Mouse (Mus musculus): ENCODE measurements around the gene B3gnt8. TPM values are rescaled to one million over a fixed set of nuclear protein-coding genes. Genes with fewer than 3 reads are reported as not detected.

B3gnt8 gene
- polyA plus RNA-seq, 1 experiment from 2014 or later, result 15.0 TPM

DNA sequence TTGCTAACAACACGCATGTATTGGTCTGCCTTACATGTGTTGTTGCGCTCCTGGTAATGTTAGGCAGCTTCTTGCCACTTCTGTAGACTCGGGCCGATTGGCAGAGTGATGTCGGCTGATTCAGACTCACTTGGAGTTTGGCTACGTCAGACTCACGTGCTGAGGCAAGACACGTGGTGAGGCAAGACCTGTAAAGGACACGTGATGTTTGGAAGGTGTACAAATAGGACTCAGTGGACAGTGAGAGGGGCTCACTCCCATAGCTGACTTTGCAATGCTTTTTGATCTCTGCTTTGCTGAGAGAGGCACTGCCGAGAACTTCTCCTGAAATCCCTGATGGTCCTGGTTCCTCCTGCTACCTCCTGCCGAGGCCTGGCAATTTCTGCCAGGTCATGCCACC lies 25.8 kb upstream of the B3gnt8 start:
- H3K27ac ChIP-seq (ENCODE audit: low read length), result no peak overlapping the region
- H3K9ac ChIP-seq (replicated peaks; ENCODE audit: low read length), result no peak overlapping the region
- H3K4me1 ChIP-seq (ENCODE audit: insufficient read depth, low read length), result no peaks in the 10 kb centered on the region
- WGBS, result 84% methylated on average over 11 of the region's 11 CpGs
- H3K4me2 ChIP-seq (replicated peaks; ENCODE audit: low read depth, low read length), result no peak overlapping the region
- no peaks in the 10 kb centered on the region; the same call in 1 of the 2 replicates for H3K27me3 ChIP-seq (ENCODE audit: insufficient read depth, low read length)
- no peaks in the 10 kb centered on the region for H3K9me3 ChIP-seq (ENCODE audit: low read length)
- H3K36me3 ChIP-seq (ENCODE audit: insufficient read depth, low read length), result no peaks in the 10 kb centered on the region
- no peak overlapping the region for H3K4me3 ChIP-seq (ENCODE audit: low read length)
- ATAC-seq (ENCODE audit: low FRiP score, low TSS enrichment), result no peak

DNA sequence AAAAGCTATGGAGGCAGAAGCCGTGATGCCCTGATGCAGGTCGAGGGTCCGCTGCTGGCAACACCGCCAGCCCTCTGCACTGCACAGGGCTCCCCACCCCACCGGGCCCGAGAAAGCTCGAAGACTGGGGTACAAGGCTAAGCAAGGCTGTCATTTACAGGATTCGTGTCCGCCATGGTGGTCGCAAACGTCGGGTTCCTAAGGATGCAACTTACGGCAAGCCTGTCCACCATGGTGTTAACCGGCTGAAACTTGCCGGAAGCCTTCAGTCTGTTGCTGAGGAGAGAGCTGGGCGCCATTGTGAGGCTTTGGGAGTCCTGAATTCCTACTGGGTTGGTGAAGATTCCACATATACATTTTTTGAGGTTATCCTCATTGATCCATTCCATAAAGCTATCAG lies 25.1 kb upstream of the B3gnt8 start:
- no peak overlapping the region for H3K4me2 ChIP-seq (replicated peaks; ENCODE audit: low read depth, low read length)
- no peaks in the 10 kb centered on the region for H3K4me1 ChIP-seq (ENCODE audit: insufficient read depth, low read length)
- 93% methylated on average over 16 of the region's 16 CpGs for WGBS
- H3K36me3 ChIP-seq (ENCODE audit: insufficient read depth, low read length), result no peaks in the 10 kb centered on the region
- no peaks in the 10 kb centered on the region; the same call in 1 of the 2 replicates for H3K27me3 ChIP-seq (ENCODE audit: insufficient read depth, low read length)
- no peaks in the 10 kb centered on the region for H3K9me3 ChIP-seq (ENCODE audit: low read length)
- no peak overlapping the region for H3K27ac ChIP-seq (ENCODE audit: low read length)
- no peak for ATAC-seq (ENCODE audit: low FRiP score, low TSS enrichment)
- H3K9ac ChIP-seq (replicated peaks; ENCODE audit: low read length), result no peak overlapping the region
- no peak overlapping the region for H3K4me3 ChIP-seq (ENCODE audit: low read length)

DNA sequence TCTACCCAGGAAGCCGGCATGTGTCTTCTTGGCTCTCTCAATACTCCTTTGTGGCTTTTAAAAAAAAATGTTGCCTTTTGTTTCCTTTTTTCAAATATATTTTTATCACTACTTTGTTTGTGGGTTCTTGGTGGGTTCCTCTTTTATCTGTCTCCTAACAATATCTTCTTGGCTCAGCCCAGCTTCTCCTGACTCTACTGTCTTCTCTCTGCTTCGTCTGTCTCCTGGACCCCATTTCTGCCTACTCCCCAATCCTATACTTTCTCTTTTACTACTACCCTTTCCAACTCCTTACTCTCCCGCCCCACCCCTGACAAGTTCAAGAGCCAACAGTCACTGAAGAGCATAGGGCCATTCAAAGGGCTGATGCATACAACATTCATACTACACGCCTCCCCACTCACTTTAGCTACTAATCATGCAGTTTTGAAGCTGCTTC lies 19.8 kb upstream of the B3gnt8 start:
- H3K27me3 ChIP-seq (ENCODE audit: insufficient read depth, low read length), result no peaks in the 10 kb centered on the region
- no peaks in the 10 kb centered on the region for H3K4me1 ChIP-seq (ENCODE audit: insufficient read depth, low read length)
- no peak overlapping the region for H3K4me3 ChIP-seq (ENCODE audit: low read length)
- H3K9me3 ChIP-seq (ENCODE audit: low read length), result no peaks in the 10 kb centered on the region
- no peak overlapping the region for H3K4me2 ChIP-seq (replicated peaks; ENCODE audit: low read depth, low read length)
- no peak overlapping the region for H3K27ac ChIP-seq (ENCODE audit: low read length)
- ATAC-seq (ENCODE audit: low FRiP score, low TSS enrichment), result no peak
- H3K9ac ChIP-seq (replicated peaks; ENCODE audit: low read length), result no peak overlapping the region
- 85% methylated on average over 4 of the region's 4 CpGs for WGBS
- no peaks in the 10 kb centered on the region for H3K36me3 ChIP-seq (ENCODE audit: insufficient read depth, low read length)

DNA sequence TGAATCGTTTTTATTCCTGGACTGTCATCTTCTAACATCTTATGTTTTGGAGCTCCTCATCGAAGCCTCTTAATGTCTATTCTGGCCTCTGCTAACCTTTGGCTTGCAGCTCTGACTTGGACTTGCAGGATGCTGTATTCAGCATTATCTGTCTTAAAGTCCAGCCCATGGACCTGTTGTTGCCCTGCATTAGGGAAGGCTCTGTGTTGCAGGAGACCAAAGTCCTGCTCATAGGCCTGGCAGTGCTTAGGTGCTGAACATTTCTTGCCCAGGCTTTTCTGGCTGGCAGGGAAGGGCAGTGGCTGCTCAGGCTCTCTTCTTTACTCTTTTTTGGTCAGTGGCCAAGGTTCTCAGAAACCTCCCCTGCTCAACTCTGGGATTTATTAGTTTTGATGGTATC lies 19.3 kb upstream of the B3gnt8 start:
- H3K27me3 ChIP-seq (ENCODE audit: insufficient read depth, low read length), result no peaks in the 10 kb centered on the region
- no peak overlapping the region for H3K4me2 ChIP-seq (replicated peaks; ENCODE audit: low read depth, low read length)
- no peaks in the 10 kb centered on the region for H3K4me1 ChIP-seq (ENCODE audit: insufficient read depth, low read length)
- no peaks in the 10 kb centered on the region for H3K9me3 ChIP-seq (ENCODE audit: low read length)
- 65% methylated on average over 2 of the region's 2 CpGs for WGBS
- peak; percentile 49; the same call in 1 of the 2 replicates for ATAC-seq (ENCODE audit: low FRiP score, low TSS enrichment)
- no peak overlapping the region for H3K27ac ChIP-seq (ENCODE audit: low read length)
- no peak overlapping the region for H3K9ac ChIP-seq (replicated peaks; ENCODE audit: low read length)
- H3K4me3 ChIP-seq (ENCODE audit: low read length), result no peak overlapping the region
- H3K36me3 ChIP-seq (ENCODE audit: insufficient read depth, low read length), result no peaks in the 10 kb centered on the region

DNA sequence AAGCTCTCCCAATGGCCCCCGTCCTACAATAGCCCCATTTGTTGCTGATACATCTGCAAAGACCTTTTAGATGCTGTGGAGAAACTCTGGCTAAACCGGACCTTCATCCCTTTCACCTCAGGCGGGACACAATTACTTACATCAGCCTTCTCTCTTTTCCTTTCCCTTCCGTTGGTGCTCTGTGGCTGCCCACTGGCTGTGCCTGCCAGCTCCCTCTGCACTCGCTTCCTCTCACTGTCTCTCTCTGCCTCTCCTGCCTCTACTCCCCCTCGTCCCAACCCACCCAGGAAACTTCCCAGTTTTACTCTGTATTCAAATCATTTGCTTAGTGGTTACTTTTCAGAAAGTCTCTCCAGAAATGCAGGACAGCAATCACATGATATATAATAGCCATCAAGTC lies 16.4 kb upstream of the B3gnt8 start:
- 35% methylated on average over 6 of the region's 6 CpGs for WGBS
- H3K9me3 ChIP-seq (ENCODE audit: low read length), result no peaks in the 10 kb centered on the region

DNA sequence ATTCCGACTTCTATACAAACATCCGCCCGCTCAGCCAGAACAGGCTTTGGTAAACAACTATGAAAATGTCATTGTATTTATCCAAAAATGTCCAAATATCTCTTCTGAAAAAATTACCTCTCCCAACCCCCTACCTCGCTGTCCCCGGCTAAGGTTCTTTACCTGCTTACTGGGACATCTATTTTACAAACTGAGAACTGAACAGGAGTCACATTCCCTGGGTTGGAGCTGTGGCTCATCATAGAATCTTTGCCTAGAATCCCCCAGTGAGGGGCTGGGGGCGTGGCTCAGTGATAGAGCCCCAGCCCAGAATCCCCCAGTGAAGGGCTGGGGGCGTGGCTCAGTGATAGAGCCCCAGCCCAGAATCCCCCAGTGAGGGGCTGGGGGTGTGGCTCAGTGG lies 15.0 kb upstream of the B3gnt8 start:
- Histone ChIP-seq H3K9ac (replicated peaks; ENCODE audit: low read length) (no peak overlapping the region), H3K27me3 (ENCODE audit: insufficient read depth, low read length) (no peaks in the 10 kb centered on the region), H3K4me1 (ENCODE audit: insufficient read depth, low read length) (no peaks in the 10 kb centered on the region), H3K4me2 (replicated peaks; ENCODE audit: low read depth, low read length) (no peak overlapping the region), H3K27ac (ENCODE audit: low read length) (no peak overlapping the region), H3K4me3 (ENCODE audit: low read length) (no peak overlapping the region), H3K9me3 (ENCODE audit: low read length) (no peaks in the 10 kb centered on the region), H3K36me3 (ENCODE audit: insufficient read depth, low read length) (no peaks in the 10 kb centered on the region)
- ATAC-seq (ENCODE audit: low FRiP score, low TSS enrichment), result no peak
- WGBS, result 55% methylated on average over 7 of the region's 7 CpGs

More for the DNA sequence above, 16.4 kb upstream of the B3gnt8 start:
- Histone ChIP-seq H3K4me3 (ENCODE audit: low read length) (no peak overlapping the region), H3K4me2 (replicated peaks; ENCODE audit: low read depth, low read length) (no peak overlapping the region), H3K4me1 (ENCODE audit: insufficient read depth, low read length) (no peaks in the 10 kb centered on the region), H3K36me3 (ENCODE audit: insufficient read depth, low read length) (no peaks in the 10 kb centered on the region), H3K27ac (ENCODE audit: low read length) (no peak overlapping the region), H3K27me3 (ENCODE audit: insufficient read depth, low read length) (no peaks in the 10 kb centered on the region), H3K9ac (replicated peaks; ENCODE audit: low read length) (no peak overlapping the region)
- ATAC-seq (ENCODE audit: low FRiP score, low TSS enrichment), result no peak

DNA sequence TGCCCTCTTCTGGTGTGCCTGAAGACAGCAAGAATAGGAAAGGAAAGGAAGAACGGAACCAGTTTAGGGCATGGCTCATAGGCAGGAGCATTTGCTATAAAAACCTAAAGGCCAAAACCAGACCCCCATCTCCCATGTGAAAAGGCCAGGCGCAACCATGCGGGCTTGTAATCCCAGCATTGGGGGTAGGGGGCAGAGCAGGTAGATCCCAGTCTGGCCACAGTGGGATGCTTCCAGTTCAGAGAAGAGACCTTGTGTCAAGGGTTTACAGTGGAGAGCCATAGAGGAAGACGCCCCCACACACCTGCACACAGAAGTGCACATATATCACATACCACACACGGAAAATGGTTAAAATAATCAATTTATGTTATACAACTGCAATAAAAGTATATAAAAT lies 12.4 kb upstream of the B3gnt8 start:
- Histone ChIP-seq H3K4me3 (ENCODE audit: low read length) (no peak overlapping the region), H3K27ac (ENCODE audit: low read length) (no peak overlapping the region), H3K9ac (replicated peaks; ENCODE audit: low read length) (no peak overlapping the region), H3K4me1 (ENCODE audit: insufficient read depth, low read length) (0 out of 2 replicates have a peak, but pooled peaks cover 3% of the 10 kb centered on the region), H3K4me2 (replicated peaks; ENCODE audit: low read depth, low read length) (no peak overlapping the region), H3K9me3 (ENCODE audit: low read length) (no peaks in the 10 kb centered on the region), H3K27me3 (ENCODE audit: insufficient read depth, low read length) (no peaks in the 10 kb centered on the region), H3K36me3 (ENCODE audit: insufficient read depth, low read length) (no peaks in the 10 kb centered on the region)
- no peak for ATAC-seq (ENCODE audit: low FRiP score, low TSS enrichment)
- 88% methylated on average over 5 of the region's 5 CpGs for WGBS

DNA sequence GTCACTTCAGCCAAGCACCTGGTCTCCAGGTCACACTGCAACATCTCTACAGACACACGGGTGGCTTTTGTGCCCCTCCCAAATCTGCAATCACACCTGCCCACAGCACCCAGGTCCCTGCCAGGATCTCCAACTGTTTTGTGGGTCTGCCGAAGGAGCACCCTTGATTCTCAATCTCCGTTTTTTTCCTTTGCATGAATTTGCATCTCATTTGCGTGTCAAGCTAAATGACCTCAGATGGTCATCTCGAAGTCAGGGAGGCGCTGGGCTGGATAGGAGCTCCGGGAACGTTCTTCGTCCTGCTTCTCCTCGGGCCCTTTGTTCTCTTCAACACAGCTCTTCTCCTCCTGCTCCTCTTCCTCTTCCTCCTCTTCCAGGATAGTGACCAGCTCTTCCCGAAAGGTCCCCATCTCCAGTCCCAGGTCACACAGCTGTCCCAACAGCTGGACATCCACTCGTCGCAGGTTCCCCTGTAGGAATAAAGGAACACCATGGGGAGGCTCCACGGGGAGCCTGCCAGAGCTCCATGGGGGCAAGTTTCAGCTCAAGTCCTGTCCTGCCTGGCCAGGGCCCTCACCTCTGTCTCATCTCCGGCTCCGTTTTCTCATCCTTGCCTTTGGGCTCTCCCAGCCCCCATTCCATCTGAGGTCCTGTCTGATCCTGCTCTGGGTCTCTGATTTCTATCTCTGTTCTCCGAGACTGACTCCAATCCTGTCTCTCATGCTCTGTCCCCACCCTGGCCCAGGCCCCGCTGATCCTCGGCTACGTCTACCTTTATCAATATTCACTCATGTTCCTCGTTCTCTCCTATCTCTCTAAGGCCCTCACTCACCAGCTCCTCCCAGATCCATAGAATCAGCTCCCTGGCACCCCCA lies 11.4 kb upstream of the B3gnt8 start:
- Histone ChIP-seq H3K36me3 (ENCODE audit: insufficient read depth, low read length) (no peaks in the 10 kb centered on the region), H3K4me2 (replicated peaks; ENCODE audit: low read depth, low read length) (no peak overlapping the region), H3K27me3 (ENCODE audit: insufficient read depth, low read length) (no peaks in the 10 kb centered on the region), H3K9me3 (ENCODE audit: low read length) (no peaks in the 10 kb centered on the region), H3K4me3 (ENCODE audit: low read length) (no peak overlapping the region), H3K4me1 (ENCODE audit: insufficient read depth, low read length) (peaks cover 7% of the 10 kb centered on the region; the same call in 1 of the 2 replicates), H3K9ac (replicated peaks; ENCODE audit: low read length) (no peak overlapping the region), H3K27ac (ENCODE audit: low read length) (no peak overlapping the region)
- 73% methylated on average over 21 of the region's 21 CpGs for WGBS
- ATAC-seq (ENCODE audit: low FRiP score, low TSS enrichment), result no peak

DNA sequence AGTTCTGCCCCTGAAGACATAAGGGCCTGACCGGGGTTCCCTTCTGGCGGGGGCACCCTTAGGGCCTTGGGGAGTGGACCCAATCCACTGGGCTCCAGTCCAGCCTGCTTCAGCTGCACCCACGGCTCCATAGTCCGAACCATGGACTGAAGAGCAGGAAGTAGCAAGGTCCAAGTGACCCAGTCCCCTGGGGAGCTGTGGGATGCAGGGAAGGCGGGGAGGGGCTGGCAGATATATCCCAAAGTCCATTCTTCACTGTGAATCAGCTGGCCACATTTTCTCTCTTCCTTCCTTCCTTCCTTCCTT lies 10.8 kb upstream of the B3gnt8 start, which contains the start of gene Erich4:
Erich4 (minus strand) TSS at position 187 of the 306 bp plus-strand sequence.
- no peak within 1 kb of the TSS for H3K27ac ChIP-seq (ENCODE audit: low read length)
- no peak within 1 kb of the TSS for H3K9ac ChIP-seq (replicated peaks; ENCODE audit: low read length)
- H3K4me1 ChIP-seq (ENCODE audit: insufficient read depth, low read length), result peaks cover 10% of the 10 kb centered on the region; the same call in 1 of the 2 replicates
- no peak within 1 kb of the TSS for H3K4me3 ChIP-seq (ENCODE audit: low read length)
- H3K36me3 ChIP-seq (ENCODE audit: insufficient read depth, low read length), result no peaks in the 10 kb centered on the region
- H3K9me3 ChIP-seq (ENCODE audit: low read length), result no peaks in the 10 kb centered on the region
- 75% methylated on average over 5 of the region's 5 CpGs for WGBS
- H3K27me3 ChIP-seq (ENCODE audit: insufficient read depth, low read length), result no peaks in the 10 kb centered on the region
- ATAC-seq (ENCODE audit: low FRiP score, low TSS enrichment), result 0 out of 2 replicates have a peak, but pooled peaks have one; percentile 28
- H3K4me2 ChIP-seq (replicated peaks; ENCODE audit: low read depth, low read length), result no peak within 1 kb of the TSS

Measured in kidney, embryonic 16.5 days (tissue).